Mouse (Mus musculus): Measurements from ENCODE around the gene Gemin2.
A peak's percentile ranks its signal among the peaks of the same experiment; 100 is the strongest.
"Not testable (repeated sequence)": the region's sequence is repeated elsewhere in the genome, so short reads cannot be mapped to it uniquely, and the experiment has no call there.

Gene Gemin2

GRCm38 (mm10) chr12:59058242-59058641 is 45.0 kb downstream of the Gemin2 start:
- DNase-seq (ENCODE audit: low read depth): not testable (repeated sequence)

GRCm38 (mm10) chr12:59060322-59060721 is 47.1 kb downstream of the Gemin2 start:
- DNase-seq (ENCODE audit: low read depth): no peak

- peak; percentile 77 for DNase-seq (ENCODE audit: low read depth)
Observed at GRCm38 (mm10) chr12:59060993-59061595, 47.9 kb downstream of the Gemin2 start, which contains the start of gene Trappc6b. TSS of gene Trappc6b (minus strand) at chr12:59061472.

- no peak for DNase-seq (ENCODE audit: low read depth)
Observed at GRCm38 (mm10) chr12:59064837-59065236, 51.6 kb downstream of the Gemin2 start.

GRCm38 (mm10) chr12:59065776-59066175 is 52.6 kb downstream of the Gemin2 start:
- DNase-seq (ENCODE audit: low read depth): no peak

GRCm38 (mm10) chr12:59066448-59067077 is 53.4 kb downstream of the Gemin2 start, which contains the start of gene Pnn:
TSS of gene Pnn (plus strand) at chr12:59066884.
- DNase-seq (ENCODE audit: low read depth): peak; percentile 97

- DNase-seq (ENCODE audit: low read depth): no peak
Observed at GRCm38 (mm10) chr12:59067095-59067494, 53.9 kb downstream of the Gemin2 start.

GRCm38 (mm10) chr12:59068791-59069190 is 55.6 kb downstream of the Gemin2 start:
- no peak for DNase-seq (ENCODE audit: low read depth)

GRCm38 (mm10) chr12:59072286-59072685 is 59.1 kb downstream of the Gemin2 start:
- DNase-seq (ENCODE audit: low read depth): no peak

- no peak for DNase-seq (ENCODE audit: low read depth)
Observed at GRCm38 (mm10) chr12:59074052-59074451, 60.9 kb downstream of the Gemin2 start.

GRCm38 (mm10) chr12:59076996-59077395 is 63.8 kb downstream of the Gemin2 start:
- DNase-seq (ENCODE audit: low read depth): no peak

GRCm38 (mm10) chr12:59077883-59078282 is 64.7 kb downstream of the Gemin2 start:
- DNase-seq (ENCODE audit: low read depth): no peak
